Mouse (Mus musculus) hindbrain, embryonic 15.5 days (tissue): ENCODE measurements around the gene Slc25a45. TPM values are rescaled to one million over a fixed set of nuclear protein-coding genes. Genes with fewer than 3 reads are reported as not detected.

ENCODE experiments used
- ATAC-seq: fragments of 200-750 bp; cut with Nextera tagmentation; 2 replicates; pipeline ENCODE4 v1.8.0; 2017; ENCODE audit warnings: low read depth, moderate number of reproducible peaks, moderate TSS enrichment; ENCODE audit not compliant: low FRiP score
- H3K27ac ChIP-seq: fragments of 300-500 bp; sonication (generic); replicated peaks from 2 replicates; pipeline ENCODE4 v1.5.1; 2015; ENCODE audit warnings: mild to moderate bottlenecking, inconsistent platforms
- H3K27me3 ChIP-seq: fragments of 300-500 bp; sonication (generic); 2 replicates; pipeline ENCODE4 v1.6.1; 2015; ENCODE audit warnings: control low read depth, inconsistent platforms
- H3K36me3 ChIP-seq: fragments of 300-500 bp; sonication (generic); 2 replicates; pipeline ENCODE4 v1.6.1; 2015; ENCODE audit warnings: control low read depth, inconsistent platforms
- H3K4me1 ChIP-seq: fragments of 300-500 bp; sonication (generic); replicated peaks from 2 replicates; pipeline ENCODE4 v1.6.1; 2015; ENCODE audit warnings: control low read depth, inconsistent platforms
- H3K4me2 ChIP-seq: fragments of 300-500 bp; sonication (generic); 2 replicates; pipeline ENCODE4 v1.6.1; 2015; ENCODE audit warnings: moderate library complexity, mild to moderate bottlenecking, inconsistent platforms
- H3K4me3 ChIP-seq: fragments of 300-500 bp; sonication (generic); 2 replicates; pipeline ENCODE4 v1.5.1; 2015; ENCODE audit warnings: mild to moderate bottlenecking, inconsistent platforms
- H3K9ac ChIP-seq: fragments of 300-500 bp; sonication (generic); 2 replicates; pipeline ENCODE4 v1.6.1; 2015; ENCODE audit warnings: inconsistent platforms
- H3K9me3 ChIP-seq: fragments of 300-500 bp; sonication (generic); 2 replicates; pipeline ENCODE4 v1.6.1; 2016; ENCODE audit warnings: control low read depth, inconsistent platforms
- WGBS: fragments of 180-500 bp; shearing (Covaris S2); methylation state at CpG from one replicate; pipeline ENCODE4 v1.1.7; 2015; 5-methylcytosine and 5-hydroxymethylcytosine counted together
- polyA plus RNA-seq: library from polyadenylated mRNA; unstranded; fragments of >200 nt; fragmentation: Nextera tagmentation; extraction: Ambion mirVana; gene quantifications from 2 replicates; pipeline ENCODE4 v1.2.1, GENCODE M21; 2015

Gene Slc25a45
- polyA plus RNA-seq, 1 experiment from 2014 or later = 2.6 TPM

- no peaks in the 10 kb centered on the region for H3K9me3 ChIP-seq
- 37% methylated on average over 5 of the region's 5 CpGs for WGBS
- 0 out of 2 replicates have a peak overlapping the region, but pooled peaks have one; percentile 21 for H3K27ac ChIP-seq
- no peak overlapping the region for H3K4me3 ChIP-seq
- no peak for ATAC-seq
- H3K4me2 ChIP-seq = 0 out of 2 replicates have a peak overlapping the region, but pooled peaks have one; percentile 7
- peaks cover 49% of the 10 kb centered on the region for H3K4me1 ChIP-seq
- no peak overlapping the region for H3K9ac ChIP-seq
- H3K36me3 ChIP-seq = no peaks in the 10 kb centered on the region
- no peaks in the 10 kb centered on the region for H3K27me3 ChIP-seq
These were observed 35.4 kb upstream of the Slc25a45 start for GRCm38 (mm10) chr19:5841999-5842784.

- no peak for ATAC-seq
- H3K27me3 ChIP-seq = no peaks in the 10 kb centered on the region
- H3K9me3 ChIP-seq = no peaks in the 10 kb centered on the region
- peak overlapping the region; percentile 21; the same call in 1 of the 2 replicates for H3K27ac ChIP-seq
- H3K4me2 ChIP-seq = peak overlapping the region; percentile 7; the same call in 1 of the 2 replicates
- H3K4me1 ChIP-seq = peaks cover 58% of the 10 kb centered on the region
- no peaks in the 10 kb centered on the region for H3K36me3 ChIP-seq
- WGBS = 52% methylated on average over 9 of the region's 9 CpGs
- no peak overlapping the region for H3K4me3 ChIP-seq
- H3K9ac ChIP-seq = no peak overlapping the region
These were observed 34.5 kb upstream of the Slc25a45 start for GRCm38 (mm10) chr19:5842785-5843730.

- WGBS = 76% methylated on average over 30 of the region's 30 CpGs
- Histone ChIP-seq H3K27me3 (no peaks in the 10 kb centered on the region), H3K27ac (no peak overlapping the region), H3K4me1 (peaks cover 67% of the 10 kb centered on the region), H3K9ac (no peak overlapping the region), H3K9me3 (no peaks in the 10 kb centered on the region), H3K4me2 (peak overlapping the region; percentile 76), H3K4me3 (0 out of 2 replicates have a peak overlapping the region, but pooled peaks have one; percentile 2), H3K36me3 (no peaks in the 10 kb centered on the region)
- ATAC-seq = no peak
These were observed 33.6 kb upstream of the Slc25a45 start for GRCm38 (mm10) chr19:5843781-5844691.

- Histone ChIP-seq H3K9me3 (no peaks in the 10 kb centered on the region), H3K4me1 (peaks cover 76% of the 10 kb centered on the region), H3K4me2 (peak overlapping the region; percentile 76), H3K4me3 (peak overlapping the region; percentile 35), H3K9ac (0 out of 2 replicates have a peak overlapping the region, but pooled peaks have one; percentile 28), H3K36me3 (no peaks in the 10 kb centered on the region), H3K27me3 (no peaks in the 10 kb centered on the region), H3K27ac (peak overlapping the region; percentile 98)
- no peak for ATAC-seq
- WGBS = 81% methylated on average over 12 of the region's 12 CpGs
These were observed 32.7 kb upstream of the Slc25a45 start for GRCm38 (mm10) chr19:5844831-5845318.

- H3K36me3 ChIP-seq = no peaks in the 10 kb centered on the region
- H3K4me1 ChIP-seq = peaks cover 79% of the 10 kb centered on the region
- peak overlapping the region; percentile 51 for H3K9ac ChIP-seq
- peak overlapping the region; percentile 35 for H3K4me3 ChIP-seq
- H3K9me3 ChIP-seq = no peaks in the 10 kb centered on the region
- peak; percentile 66 for ATAC-seq
- WGBS = 7% methylated on average over 45 of the region's 45 CpGs
- peak overlapping the region; percentile 76 for H3K4me2 ChIP-seq
- H3K27me3 ChIP-seq = no peaks in the 10 kb centered on the region
- H3K27ac ChIP-seq = peak overlapping the region; percentile 98
These were observed 32.1 kb upstream of the Slc25a45 start for GRCm38 (mm10) chr19:5845319-5846135.

GRCm38 (mm10) chr19:5846154-5846553, 31.5 kb upstream of the Slc25a45 start:
- H3K36me3 ChIP-seq = no peaks in the 10 kb centered on the region
- H3K4me3 ChIP-seq = peak overlapping the region; percentile 35
- peak overlapping the region; percentile 76 for H3K4me2 ChIP-seq
- no peaks in the 10 kb centered on the region for H3K9me3 ChIP-seq
- H3K9ac ChIP-seq = peak overlapping the region; percentile 51
- peak; percentile 57 for ATAC-seq
- no peaks in the 10 kb centered on the region for H3K27me3 ChIP-seq
- 0% methylated on average over 7 of the region's 7 CpGs for WGBS
- H3K27ac ChIP-seq = peak overlapping the region; percentile 98
- H3K4me1 ChIP-seq = peaks cover 79% of the 10 kb centered on the region

GRCm38 (mm10) chr19:5846557-5847305, 30.9 kb upstream of the Slc25a45 start:
- Histone ChIP-seq H3K4me1 (peaks cover 76% of the 10 kb centered on the region), H3K9ac (peak overlapping the region; percentile 51), H3K27me3 (no peaks in the 10 kb centered on the region), H3K27ac (peak overlapping the region; percentile 98), H3K4me2 (peak overlapping the region; percentile 76), H3K9me3 (no peaks in the 10 kb centered on the region), H3K36me3 (no peaks in the 10 kb centered on the region), H3K4me3 (peak overlapping the region; percentile 35)
- peak; percentile 86 for ATAC-seq
- 1% methylated on average over 16 of the region's 16 CpGs for WGBS

GRCm38 (mm10) chr19:5847306-5847796, 30.3 kb upstream of the Slc25a45 start:
- Histone ChIP-seq H3K4me1 (peaks cover 74% of the 10 kb centered on the region), H3K9ac (peak overlapping the region; percentile 51), H3K9me3 (no peaks in the 10 kb centered on the region), H3K27ac (peak overlapping the region; percentile 98), H3K4me3 (peak overlapping the region; percentile 35), H3K4me2 (peak overlapping the region; percentile 76), H3K36me3 (0 out of 2 replicates have a peak, but pooled peaks cover 3% of the 10 kb centered on the region), H3K27me3 (no peaks in the 10 kb centered on the region)
- no peak for ATAC-seq
- 40% methylated on average over 4 of the region's 4 CpGs for WGBS

- H3K4me3 ChIP-seq = no peak overlapping the region
- H3K9ac ChIP-seq = peak overlapping the region; percentile 51
- peaks cover 65% of the 10 kb centered on the region for H3K4me1 ChIP-seq
- 63% methylated on average over 14 of the region's 14 CpGs for WGBS
- 0 out of 2 replicates have a peak, but pooled peaks cover 3% of the 10 kb centered on the region for H3K36me3 ChIP-seq
- no peaks in the 10 kb centered on the region for H3K27me3 ChIP-seq
- no peak for ATAC-seq
- H3K4me2 ChIP-seq = peak overlapping the region; percentile 76; the same call in 1 of the 2 replicates
- peak overlapping the region; percentile 98 for H3K27ac ChIP-seq
- no peaks in the 10 kb centered on the region for H3K9me3 ChIP-seq
These were observed 29.4 kb upstream of the Slc25a45 start for GRCm38 (mm10) chr19:5848032-5848825.
